Mouse (Mus musculus) gastrocnemius, adult 2 months (tissue): ENCODE results near the gene Asb4. TPM values are rescaled to one million over a fixed set of nuclear protein-coding genes. Genes with fewer than 3 reads are reported as not detected.
"Not testable (repeated sequence)": the region's sequence is repeated elsewhere in the genome, so short reads cannot be mapped to it uniquely, and the experiment has no call there.

ENCODE experiments used
- DNase-seq: peaks from one replicate; pipeline ENCODE4 v3.0.0; 2022
- H3K27ac ChIP-seq: fragments of 200-600 bp; 2 replicates; pipeline ENCODE4 v1.8.1; 2022; ENCODE audit warnings: mild to moderate bottlenecking
- H3K4me3 ChIP-seq: fragments of 200-600 bp; 2 replicates; pipeline ENCODE4 v1.8.1; 2022; ENCODE audit warnings: mild to moderate bottlenecking, moderate library complexity
- CTCF ChIP-seq: fragments of 200-600 bp; IDR thresholded peaks from 2 replicates; pipeline ENCODE4 v1.8.1; 2022; ENCODE audit warnings: antibody characterized with exemption, mild to moderate bottlenecking, moderate library complexity
- intact Hi-C: fragments of 180-260 bp; cut with DNase I; formaldehyde crosslinking; loops from one replicate; pipeline ENCODE4 v1.15.1; 2025
- long read RNA-seq, 2 experiments: library from polyadenylated mRNA; stranded (forward); transcript quantifications; one replicate each; pipeline ENCODE4 v2.0.0; 2021
- total RNA-seq, 2 experiments: library from RNA; stranded (reverse); gene quantifications; 2 replicates each; pipeline ENCODE4 v1.2.3; 2021

Asb4 gene
- total RNA-seq: 10 to 100 TPM; 13.1 to 13.4 TPM
- long read RNA-seq, experiment 1, partial matches to known transcripts: 20 of 20 reads
- long read RNA-seq, experiment 1, other reads (novel, unspliced or antisense): 0 of 20 reads
- long read RNA-seq, experiment 2, partial matches to known transcripts: 18 of 19 reads
- long read RNA-seq, experiment 2, other reads (novel, unspliced or antisense): 1 of 19 reads

DNA sequence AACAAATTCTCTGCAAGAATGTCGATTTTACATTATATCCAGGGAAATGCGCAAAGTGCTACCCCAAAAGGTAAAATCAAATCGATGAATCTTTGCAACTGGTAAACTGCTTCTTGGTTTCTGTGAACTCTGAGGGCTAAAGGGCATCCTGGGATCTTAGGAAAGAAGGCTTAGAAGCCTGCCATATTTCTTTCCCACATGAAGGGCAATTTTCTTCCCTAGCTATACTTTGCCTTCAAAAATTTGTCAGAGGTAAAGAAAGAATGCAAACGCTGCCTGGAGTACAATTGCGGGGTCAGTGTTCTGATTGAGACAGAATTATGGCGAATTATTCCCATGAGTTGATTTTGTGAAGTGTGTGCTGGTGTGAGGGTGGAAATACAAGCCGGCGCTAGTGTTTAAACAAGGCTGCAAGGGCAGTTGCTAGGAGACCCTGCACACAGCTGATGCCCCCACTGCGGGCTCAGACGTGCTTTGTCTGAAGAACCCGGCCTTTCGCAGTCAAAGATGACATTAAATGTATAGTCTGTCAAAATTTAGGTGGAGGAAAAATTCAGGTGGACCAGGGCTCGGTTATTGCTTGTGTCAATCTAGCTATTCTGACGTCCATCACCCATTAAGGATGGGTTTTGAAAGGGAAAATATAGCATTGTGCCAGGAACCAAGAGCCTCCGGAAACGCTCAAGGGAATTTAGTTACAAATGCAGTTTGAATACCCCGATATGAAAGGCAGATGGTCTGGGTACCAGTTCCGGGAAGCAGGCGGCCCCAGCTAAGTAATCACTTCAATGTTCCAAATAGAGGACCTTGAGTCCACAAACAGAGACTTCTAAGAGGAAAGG lies at the start of gene Asb4:
Gene Asb4 (plus strand): TSS at position 51 of the 842 bp plus-strand sequence.
- DNase-seq: no peak
- intact Hi-C loops: loop anchor here (2.0 to 10.0 kb wide), 4 partner anchors 85 to 969 kb away; partner anchors contain the start of genes Pon2 and Pon3
- Histone ChIP-seq H3K27ac (peak within 1 kb of the TSS; percentile 67), H3K4me3 (peak within 1 kb of the TSS; percentile 64)
- TF ChIP-seq CTCF: no peak

DNA sequence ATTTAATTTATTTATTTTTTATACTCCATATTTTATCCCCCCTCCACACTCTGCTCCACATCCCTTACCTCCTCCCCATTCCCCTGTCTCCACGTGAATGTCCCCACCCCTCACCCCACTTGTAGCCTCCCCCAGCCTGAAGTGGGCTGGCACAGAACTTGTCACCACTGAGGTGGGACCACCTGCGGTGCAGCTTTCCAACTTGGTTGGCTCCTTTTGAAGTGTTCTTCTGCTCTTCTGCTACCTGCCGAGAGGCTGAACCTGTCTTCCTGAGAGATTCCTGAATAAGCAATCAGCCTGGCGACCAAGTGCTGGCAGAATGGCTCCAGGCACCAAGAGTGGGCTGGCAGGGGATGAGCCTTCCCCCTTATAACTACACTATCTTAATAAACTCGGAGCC lies 49.2 kb upstream of the Asb4 start:
- intact Hi-C loops: no loop called here
- Histone ChIP-seq H3K4me3 (no peak overlapping the region), H3K27ac (no peak overlapping the region)
- DNase-seq: no peak
- no peak for TF ChIP-seq CTCF

DNA sequence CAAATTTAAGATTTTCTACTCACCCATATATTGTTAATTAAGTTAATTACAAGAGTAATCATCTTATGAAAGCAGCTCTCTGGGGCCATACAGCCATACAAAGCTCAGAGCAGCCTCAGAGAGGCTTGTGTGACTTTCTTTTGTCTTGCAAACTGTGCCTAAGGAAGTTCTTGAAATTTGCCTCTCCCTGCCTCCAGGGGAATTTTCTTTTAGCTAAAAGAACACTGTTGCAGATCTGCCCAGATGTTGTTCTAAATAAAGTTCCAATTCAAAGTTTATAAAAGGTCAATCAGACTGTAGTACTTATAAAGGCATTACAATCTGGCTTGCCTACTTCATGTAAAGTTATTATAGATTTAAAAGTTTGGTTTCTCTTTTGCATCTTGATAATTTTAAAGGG lies 47.2 kb upstream of the Asb4 start:
- DNase-seq, H3K27ac ChIP-seq, intact Hi-C loops, H3K4me3 ChIP-seq: not testable (repeated sequence)

DNA sequence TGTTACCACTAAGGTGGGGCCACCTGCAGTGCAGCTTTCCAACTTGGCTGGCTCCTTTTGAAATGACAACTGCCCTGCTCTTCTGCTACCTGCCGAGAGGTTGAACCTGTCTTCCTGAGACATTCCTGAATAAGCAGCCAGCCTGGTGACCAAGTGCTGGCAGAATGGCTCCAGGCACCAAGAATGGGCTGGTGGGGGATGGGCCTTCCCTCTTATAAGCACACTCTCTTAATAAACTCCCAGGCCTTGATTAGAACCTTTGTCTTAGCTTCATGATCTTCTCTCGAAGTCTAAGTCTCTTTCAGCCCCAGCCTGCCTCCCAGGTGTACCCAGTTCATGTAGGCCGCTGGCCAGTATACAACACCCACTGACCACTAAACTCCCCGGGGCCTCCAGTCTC lies 44.4 kb upstream of the Asb4 start:
- H3K4me3 ChIP-seq, DNase-seq, intact Hi-C loops, H3K27ac ChIP-seq: not testable (repeated sequence)

DNA sequence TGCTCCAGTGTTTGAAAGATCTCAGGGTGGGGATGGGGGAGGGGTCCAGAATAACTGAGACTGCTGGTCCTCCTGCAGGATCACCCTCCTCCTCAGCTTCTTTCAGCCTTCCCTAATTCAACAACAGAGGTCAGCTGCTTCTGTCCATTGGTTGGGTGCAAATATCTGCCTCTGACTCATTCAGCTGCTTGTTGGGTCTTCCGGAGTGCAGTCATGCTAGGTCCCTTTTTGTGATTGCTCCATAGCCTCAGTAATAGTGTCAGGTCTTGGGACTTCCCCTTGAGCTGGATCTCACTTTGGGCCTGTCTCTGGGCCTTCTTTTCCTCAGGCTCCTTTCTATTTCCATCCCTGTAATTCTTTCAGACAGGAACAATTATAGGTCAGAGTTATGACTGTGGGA lies 43.9 kb upstream of the Asb4 start:
- H3K4me3 ChIP-seq, intact Hi-C loops, DNase-seq, H3K27ac ChIP-seq: not testable (repeated sequence)

DNA sequence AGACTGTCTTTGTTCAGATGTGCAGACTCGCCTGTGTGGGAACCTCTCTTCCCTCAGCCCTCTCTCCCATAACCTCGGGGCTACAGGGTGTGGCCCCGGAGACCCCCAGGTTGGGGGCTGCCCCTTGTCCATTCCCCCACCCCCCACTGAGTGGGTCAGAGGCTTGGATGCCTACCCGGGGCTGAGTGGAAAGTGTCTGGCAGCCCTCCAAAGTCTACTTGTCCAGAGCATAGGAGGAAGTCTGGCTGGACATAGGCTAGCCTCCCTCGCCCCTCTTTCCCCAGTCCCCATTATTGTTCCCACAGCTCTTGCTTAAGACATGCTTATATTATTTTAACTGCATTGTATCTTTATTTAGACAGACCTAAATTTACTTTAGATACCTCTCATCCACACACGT lies 38.9 kb upstream of the Asb4 start:
- intact Hi-C loops: no loop called here
- H3K4me3 ChIP-seq: no peak overlapping the region
- no peak for DNase-seq
- H3K27ac ChIP-seq: no peak overlapping the region
- TF ChIP-seq CTCF: no peak

DNA sequence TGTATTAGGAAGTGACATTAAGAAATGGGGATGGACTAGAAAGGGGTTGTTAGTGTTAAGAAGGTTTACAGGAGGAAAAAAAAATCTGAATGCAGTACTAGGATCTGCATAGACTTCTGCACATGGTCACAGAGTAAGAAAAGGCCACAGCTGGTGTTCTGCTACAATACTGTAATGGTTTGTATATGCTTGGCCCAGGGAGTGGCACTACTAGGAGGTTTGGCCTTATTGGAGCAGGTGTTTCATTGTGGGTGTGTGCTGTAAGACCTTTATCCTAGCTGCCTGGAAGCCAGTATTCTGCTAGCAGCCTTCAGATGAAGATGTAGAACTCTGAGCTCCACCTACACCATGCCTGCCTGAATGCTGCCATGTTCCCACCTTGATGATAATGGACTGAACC lies 25.3 kb upstream of the Asb4 start:
- Histone ChIP-seq H3K27ac (no peak overlapping the region), H3K4me3 (no peak overlapping the region)
- intact Hi-C loops: no loop called here
- TF ChIP-seq CTCF: no peak
- DNase-seq: no peak

DNA sequence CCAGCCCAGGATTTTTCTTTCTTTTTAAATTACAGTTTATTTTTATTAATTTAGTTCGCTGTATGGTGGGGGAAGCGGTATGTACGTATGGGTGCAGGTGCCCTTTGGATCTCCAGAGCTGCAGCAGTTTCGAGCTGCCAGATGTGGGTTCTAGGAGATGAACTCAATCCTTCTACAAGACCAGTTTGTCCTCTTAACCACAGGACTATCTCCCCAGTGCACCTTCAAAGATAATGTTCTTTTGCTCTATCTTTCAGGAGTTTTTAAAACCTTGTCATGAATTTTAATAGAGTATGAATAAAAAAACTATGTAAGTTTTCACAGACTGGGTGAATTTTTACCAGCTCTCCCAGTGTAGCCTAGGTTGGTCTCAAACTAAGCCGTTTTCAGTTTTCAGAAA lies 22.8 kb upstream of the Asb4 start:
- intact Hi-C loops: no loop called here

DNA sequence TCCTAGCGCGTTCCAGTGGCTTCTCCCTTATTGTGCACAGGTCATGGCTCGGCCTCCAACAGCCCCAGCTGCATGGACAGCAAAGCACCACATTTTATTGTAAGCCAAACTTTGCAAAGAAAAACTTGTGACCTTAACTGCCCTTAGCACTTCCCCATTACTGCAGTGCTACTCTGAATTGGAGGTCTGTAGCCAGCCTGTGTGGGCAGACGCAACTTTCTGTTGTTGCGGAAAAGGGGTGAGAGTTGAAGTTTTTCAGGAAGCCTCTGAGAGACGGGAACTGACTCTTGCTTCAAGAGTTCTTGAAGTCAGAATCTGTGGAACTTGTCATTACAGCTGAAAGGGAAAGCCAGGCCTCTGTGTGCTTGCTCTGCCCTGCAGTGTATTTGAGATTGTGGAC lies 21.2 kb upstream of the Asb4 start:
- no peak overlapping the region for H3K27ac ChIP-seq
- H3K4me3 ChIP-seq: no peak overlapping the region
- intact Hi-C loops: no loop called here
- DNase-seq: no peak
- TF ChIP-seq CTCF: no peak

More for the DNA sequence above, 22.8 kb upstream of the Asb4 start:
- TF ChIP-seq CTCF: no peak
- H3K27ac ChIP-seq: no peak overlapping the region
- no peak for DNase-seq
- no peak overlapping the region for H3K4me3 ChIP-seq

DNA sequence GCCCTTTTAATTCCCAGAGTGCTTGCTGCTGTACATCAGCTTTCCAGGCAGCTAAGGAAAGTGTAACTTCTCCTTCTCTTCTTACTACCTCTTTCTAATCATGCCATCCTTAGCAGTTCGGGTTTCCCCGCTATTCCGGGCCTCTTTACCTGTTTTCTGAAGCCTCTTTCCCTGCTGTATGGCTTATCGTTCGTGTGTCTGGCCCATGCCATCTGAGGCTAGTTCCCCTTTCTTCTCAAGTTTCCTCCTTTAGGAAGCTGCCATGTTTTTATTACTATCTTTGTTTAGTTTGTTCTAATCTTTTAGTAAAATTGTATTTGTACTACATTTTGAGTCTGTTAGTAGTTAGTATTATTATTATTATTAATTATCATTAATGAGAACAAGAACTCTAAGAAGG lies 17.3 kb upstream of the Asb4 start:
- intact Hi-C loops: no loop called here
- Histone ChIP-seq H3K4me3 (no peak overlapping the region), H3K27ac (no peak overlapping the region)
- no peak for TF ChIP-seq CTCF
- DNase-seq: no peak

DNA sequence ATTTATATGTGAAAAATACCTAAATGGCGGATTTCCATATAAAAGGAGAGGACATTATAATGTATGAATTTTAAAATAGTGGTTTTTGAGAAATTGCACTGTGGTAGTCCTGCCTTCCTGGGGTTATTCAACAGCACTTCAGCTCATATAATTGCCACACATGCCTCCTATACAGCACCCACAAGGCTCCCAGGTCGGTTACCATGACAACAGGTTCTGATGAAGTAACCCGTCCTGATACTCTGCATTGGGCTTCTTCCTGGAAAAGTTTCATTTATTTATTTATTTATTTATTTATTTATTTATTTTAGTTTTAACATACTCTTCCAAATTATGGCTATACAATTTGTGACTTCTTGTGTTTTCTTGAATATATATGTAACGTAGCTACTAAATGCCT lies 6.3 kb upstream of the Asb4 start:
- TF ChIP-seq CTCF: no peak
- Histone ChIP-seq H3K27ac (no peak overlapping the region), H3K4me3 (no peak overlapping the region)
- intact Hi-C loops: no loop called here
- DNase-seq: no peak

DNA sequence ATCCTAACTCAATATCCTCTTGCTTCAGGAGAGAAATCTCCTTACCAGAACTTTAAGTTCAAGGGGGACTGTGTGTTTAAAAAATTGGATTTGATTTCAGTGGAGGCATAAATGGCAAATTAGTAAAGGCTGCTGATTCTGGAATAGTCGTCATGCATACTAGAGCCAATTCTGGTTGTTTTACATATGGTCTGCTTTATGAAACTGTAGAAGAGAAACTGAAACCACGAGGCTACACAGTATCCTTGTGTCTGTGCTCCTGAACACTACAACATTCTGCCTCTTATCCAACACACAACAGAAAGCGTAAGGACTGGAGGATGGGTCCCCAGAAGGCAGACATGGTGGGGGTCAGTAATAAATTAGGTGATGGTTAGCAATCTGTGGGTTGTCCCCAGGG lies 4.1 kb upstream of the Asb4 start:
- DNase-seq: no peak
- Histone ChIP-seq H3K4me3 (peak overlapping the region; percentile 67), H3K27ac (no peak overlapping the region)
- no peak for TF ChIP-seq CTCF
- intact Hi-C loops: no loop called here

DNA sequence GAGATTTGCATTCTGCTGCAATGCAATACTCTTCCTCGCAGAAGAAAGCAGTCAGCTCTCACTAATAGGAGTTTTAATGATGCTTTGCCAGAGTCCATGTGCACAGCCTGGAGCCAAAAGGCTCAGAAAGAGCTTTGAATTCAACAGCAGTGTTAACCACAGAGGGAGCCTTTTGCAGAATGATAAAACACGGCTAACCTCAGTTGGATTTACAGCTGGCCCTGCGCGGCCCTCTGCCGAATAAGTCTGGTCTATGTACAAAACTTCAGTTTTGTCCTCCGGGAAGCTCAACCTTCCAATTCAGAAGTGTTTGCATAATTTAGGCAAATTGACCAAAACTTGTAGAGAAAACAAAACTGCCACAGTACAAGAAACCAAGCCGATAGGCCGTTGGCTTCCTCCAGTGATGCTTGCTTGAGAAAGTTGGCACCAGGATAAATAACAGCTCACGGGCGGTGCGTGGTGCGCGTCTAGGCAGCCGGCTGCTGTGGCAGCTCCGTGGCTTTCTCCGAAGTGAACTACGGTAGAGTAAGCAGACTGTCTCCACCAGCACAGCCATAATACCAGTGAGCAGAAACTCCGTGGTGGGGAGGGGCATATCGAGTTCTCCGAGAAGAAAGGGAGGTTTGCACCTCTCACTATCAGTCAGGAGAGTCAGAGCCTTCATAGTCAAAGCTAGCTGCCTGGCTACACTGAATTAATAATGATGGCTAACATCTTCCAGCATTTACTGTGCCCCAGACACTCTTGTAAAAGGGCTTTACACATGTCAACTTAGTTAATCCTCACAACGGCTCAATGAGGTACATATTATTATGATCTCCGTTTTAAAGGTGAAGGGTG lies 3.2 kb upstream of the Asb4 start:
- peak overlapping the region; percentile 67 for H3K4me3 ChIP-seq
- intact Hi-C loops: loop anchor here (5.0 to 10.0 kb wide), 3 partner anchors 123 to 965 kb away; partner anchors contain the start of gene Pon3
- no peak for TF ChIP-seq CTCF
- peak; percentile 44 for DNase-seq
- H3K27ac ChIP-seq: peak overlapping the region; percentile 63
